Mouse (Mus musculus) kidney, adult 2 months (tissue): ENCODE measurements around the gene Wiz.

ENCODE experiments used
- CTCF ChIP-seq: fragments of 200-500 bp; conservative IDR thresholded peaks from 2 replicates; pipeline ENCODE4 v1.5.1; 2011; ENCODE audit warnings: low read depth, mild to moderate bottlenecking, control low read depth, low read length, moderate library complexity, mixed read lengths; ENCODE audit not compliant: insufficient read depth, insufficient read length
- POLR2A ChIP-seq: fragments of 200-500 bp; IDR thresholded peaks from one replicate; pipeline ENCODE4 v1.6.1; 2011; ENCODE audit warnings: low read depth, low read length, control low read depth

DNA sequence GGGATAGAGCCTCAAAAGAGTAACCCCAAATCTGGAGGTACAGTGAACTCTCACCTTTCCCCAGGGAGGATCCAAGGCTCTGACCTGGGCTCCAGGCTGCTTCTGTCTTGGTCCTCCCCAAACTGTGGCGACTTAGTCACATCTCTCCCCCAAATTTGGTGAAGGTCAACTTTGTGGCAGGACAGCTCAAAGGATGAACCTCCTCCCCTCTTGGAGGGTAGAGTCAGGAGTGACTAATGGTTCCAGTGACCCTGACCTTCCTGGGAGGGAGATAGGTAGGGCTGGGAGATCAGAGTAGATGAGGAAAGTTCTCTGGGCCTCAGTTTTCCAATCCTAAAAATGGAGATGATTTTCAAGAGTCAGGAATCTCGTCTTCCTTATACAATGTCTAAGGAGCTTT lies 10.5 kb downstream of the Wiz start:
- TF ChIP-seq CTCF (no peak), POLR2A (no peak)
